Mouse (Mus musculus): ENCODE results near the gene Rasgef1c.
A peak's percentile ranks its signal among the peaks of the same experiment; 100 is the strongest.

Rasgef1c gene

DNA sequence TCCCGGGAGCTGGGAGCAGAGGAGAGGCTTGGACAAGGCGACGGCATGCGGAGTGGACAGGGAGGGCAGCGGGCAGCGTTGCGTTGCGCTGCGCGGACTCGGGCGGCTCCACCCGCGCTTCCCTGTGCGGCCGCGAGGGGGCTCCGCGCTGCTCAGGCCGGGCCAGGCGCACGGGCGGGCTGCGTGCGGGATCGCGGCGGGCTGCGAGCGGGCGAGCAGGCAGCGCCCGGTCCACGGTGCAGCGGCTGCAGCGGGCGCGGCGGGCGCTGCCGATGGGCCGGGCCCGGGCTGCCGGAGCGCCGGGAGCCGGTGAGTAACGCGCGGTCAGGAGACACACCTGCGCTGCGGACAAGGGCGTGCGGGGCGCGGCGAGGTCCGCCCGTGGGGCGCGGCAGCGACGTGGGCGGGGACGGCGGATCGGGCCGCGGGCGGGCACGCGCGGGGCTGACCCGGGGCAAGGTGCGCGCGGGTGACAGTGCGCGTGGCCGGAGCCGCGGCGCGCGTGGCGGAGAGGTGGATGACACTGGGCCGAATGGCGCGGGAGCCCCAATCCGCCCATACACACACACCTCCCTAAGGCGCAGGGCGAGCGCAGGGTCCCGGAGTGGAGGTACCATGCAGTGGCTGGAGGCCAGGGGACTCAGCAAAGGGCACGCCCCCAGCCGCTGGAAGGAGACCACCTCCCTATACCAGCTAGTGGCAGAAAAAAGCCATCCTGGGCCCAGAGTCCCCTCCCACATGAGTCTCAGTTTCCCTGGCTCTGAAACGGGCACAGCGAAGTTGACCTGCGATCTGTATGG is at the start of gene Rasgef1c:
Gene Rasgef1c, plus strand, starts transcription at position 177 of the 800 bp plus-strand sequence.
- peak; percentile 64 for DNase-seq (ENCODE audit: low read depth, low spot score)

DNA sequence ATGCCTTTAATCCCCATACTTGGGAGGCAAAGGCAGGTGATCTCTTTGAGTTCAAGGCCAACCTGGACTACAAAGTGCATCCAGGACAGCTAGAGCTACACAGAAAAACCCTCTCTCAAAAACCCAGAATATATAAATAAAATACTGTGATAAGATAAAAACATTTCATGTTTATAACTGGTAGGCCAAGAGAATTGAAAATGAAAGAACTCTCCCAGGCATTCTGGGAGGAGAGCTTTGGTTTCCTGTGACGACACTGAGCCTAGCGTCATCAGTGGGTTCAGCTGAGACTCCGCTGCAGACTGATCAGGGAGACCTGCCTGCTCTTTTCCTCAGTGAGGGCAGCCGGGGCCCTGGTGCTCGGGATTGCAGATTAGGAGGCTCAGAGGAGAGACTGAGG is 46.5 kb upstream of the Rasgef1c start:
- DNase-seq (ENCODE audit: low read depth, low spot score), result no peak

DNA sequence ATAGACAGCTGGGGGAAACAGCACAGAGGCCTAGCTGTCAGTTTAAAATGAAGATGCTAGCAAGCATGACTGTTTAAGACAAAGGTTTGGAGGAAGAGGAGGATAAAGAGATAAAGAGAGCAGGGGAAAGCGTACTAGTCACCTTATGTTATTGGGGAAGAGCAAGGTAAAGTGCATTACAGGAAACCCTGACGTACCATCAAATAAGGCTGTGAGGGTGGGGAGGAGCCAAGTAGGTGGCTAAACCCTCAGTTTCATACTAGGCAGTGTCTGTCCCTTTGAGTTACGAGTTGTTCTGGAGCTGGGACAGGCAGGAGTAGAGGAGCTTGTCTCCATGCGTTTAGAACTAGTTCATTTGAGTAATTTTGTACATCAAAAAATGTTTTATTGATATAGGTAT is 40.5 kb upstream of the Rasgef1c start:
- no peak for DNase-seq (ENCODE audit: low read depth, low spot score)

DNA sequence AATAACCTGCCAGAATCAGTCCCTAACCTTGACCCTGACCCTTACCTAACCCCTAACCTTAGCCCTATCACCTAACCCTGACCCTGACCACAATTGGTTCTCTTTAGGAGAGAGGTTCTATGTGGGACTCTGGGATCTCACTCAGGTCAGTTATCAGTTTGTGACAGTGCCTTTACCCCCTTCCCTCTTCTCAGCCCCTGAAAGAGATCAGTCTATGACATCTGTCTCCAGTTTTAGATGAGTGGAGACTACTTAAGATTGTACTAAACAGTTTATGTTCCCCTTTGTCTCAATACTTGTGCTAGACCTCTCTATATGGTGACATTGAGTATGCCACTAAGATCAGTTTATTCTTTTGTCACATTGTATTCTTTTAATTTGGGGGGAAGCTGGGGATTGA is 37.7 kb upstream of the Rasgef1c start:
- DNase-seq (ENCODE audit: low read depth, low spot score), result no peak

DNA sequence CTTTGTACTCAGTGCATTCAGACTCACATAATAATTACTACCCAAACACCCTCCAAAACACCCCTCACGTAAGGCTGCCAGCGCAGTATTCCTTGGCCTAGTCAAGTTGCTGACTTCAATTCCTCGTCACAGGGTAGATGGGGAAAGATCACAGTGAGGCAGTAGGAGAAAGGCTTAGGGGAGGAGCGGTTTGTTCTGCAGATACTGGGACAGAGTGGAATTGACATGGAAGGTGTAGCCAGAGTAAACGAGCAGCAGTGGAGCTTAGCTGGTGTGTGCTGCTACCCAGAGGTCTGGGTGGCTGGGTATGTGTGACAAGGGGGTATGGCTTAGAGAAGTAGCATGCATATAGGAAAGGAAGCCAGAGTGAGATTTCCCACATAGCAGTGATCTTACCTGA is 34.3 kb upstream of the Rasgef1c start:
- DNase-seq (ENCODE audit: low read depth, low spot score), result no peak

DNA sequence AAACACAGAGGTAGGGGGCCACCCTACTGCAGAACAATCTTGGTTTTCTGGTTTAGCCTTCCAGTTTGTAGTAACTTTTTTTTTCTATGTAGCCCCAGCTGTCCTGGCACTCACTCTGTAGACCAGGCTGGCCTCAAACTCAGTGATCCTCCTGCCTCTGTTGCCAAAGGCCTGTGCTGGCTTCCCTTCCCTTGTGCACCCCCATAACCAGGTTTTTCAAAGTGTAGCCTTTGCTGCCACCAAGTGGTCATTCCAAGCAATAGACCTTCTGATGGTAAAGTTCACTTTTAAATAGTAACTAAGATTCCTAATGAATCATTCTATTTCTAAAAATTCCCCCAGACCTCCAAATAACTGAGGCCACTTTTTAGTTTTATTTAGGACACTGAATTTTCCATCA is 31.9 kb upstream of the Rasgef1c start:
- peak; percentile 67 for DNase-seq (ENCODE audit: low read depth, low spot score)

DNA sequence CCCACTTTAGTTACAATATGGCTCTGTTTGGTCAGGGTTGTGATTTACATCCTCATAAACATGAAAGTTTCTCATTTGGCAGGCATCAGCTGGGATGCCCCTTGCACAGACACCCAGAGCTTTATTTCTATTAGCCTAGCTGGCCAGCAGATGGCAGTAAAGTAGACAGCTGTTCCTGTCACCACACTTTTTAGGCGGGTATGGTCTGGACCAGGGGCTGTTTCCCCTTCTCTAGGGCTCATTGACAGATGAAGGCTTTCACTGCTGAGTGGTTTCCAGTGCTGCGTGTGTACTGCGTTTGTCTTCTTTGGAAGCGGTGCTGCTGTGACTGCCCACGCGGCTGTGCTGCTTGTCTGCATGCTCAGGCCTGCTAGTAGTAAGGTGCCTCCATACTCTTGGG is 29.7 kb upstream of the Rasgef1c start:
- peak; percentile 70 for DNase-seq (ENCODE audit: low read depth, low spot score)

DNA sequence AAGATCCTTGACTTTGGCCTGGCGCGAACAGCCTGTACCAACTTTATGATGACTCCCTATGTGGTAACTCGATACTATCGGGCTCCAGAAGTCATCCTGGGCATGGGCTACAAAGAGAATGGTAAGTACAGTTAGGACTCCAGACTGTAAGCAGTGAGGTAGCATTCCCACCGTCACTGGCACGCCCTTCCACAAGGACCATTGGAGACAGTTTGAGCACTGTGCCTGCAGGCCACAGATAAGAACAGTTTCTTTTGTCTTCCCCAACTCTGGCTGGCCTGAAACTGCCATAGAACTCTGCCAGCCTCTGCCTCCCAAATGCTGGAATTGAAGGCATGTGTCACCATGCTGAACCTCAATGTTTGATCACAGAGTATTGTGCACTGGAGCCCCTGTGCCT is 28.9 kb upstream of the Rasgef1c start:
- DNase-seq (ENCODE audit: low read depth, low spot score), result no peak

DNA sequence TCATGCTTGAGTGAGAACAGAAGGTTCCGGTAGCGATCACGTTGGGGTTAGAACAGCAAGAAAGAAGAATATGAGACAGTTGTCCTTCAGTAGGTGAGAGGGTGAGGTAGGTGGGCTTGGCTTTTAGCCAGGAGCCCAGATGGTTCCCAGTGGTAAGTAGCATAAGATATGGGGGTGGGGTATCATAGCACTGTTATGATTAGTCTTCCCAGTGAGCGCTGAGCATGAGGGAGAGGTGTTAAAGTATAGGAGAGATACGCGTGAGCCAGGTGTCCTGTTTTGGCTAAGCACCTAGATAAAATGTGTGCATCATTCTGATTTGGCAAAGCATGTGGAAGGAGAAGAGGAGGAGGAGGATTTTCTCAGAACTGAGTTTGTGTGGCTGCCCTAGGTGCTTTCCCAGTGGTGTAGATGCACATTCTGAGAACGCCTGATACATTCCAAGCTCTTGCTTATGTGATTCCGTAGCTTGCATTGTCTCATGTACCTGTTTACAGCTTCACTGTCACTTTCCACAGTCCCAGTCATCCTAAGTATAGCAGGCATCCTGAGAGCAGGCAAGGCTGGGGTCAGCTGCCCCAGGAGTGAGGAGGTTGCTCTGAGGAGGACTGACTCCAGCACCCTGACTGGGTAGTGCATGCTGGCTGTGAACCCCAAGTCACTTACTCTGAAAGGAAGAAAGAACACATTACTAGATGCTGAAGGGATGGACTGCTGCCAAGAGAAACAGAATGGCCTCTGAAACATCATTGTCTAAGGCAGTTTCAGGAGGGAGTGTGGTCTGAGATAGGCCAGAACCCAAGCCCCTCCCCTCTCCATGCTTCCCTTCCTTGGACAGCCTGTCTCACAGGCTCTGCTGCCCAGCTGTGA is 24.5 kb upstream of the Rasgef1c start:
- DNase-seq (ENCODE audit: low read depth, low spot score), result no peak

DNA sequence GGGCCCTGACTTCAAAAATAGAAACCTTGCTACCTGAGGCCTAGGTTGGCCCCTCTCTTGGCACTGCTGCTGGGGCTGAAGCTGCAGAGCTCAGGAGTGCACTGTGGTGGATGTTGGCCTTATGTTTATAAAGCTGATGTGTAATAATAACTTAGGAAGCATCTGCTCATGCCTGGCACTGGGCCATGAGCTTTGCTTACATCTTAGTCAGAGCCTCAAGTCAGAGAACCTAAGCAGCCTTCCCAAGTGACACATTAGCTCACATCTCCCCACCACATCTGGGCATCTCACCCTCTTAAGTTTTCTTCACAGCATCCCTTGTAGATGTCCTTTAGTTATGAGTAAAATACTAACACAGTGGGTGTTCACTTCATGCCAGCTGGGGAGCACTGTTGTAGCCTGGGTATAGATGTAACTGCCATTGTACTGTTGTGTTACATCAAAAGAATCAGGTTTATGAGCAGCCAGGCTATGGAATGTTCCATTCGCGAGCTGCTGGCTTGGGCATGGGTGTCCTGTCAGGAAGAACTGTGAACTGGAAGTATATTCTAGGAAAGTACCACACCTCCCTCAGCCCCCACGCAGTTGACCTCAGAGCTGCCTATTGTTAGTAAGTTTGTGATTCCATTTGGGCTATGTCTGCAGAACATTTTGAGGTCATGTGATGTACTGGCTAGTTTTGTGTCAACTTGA is 21.5 kb upstream of the Rasgef1c start:
- no peak for DNase-seq (ENCODE audit: low read depth, low spot score)

DNA sequence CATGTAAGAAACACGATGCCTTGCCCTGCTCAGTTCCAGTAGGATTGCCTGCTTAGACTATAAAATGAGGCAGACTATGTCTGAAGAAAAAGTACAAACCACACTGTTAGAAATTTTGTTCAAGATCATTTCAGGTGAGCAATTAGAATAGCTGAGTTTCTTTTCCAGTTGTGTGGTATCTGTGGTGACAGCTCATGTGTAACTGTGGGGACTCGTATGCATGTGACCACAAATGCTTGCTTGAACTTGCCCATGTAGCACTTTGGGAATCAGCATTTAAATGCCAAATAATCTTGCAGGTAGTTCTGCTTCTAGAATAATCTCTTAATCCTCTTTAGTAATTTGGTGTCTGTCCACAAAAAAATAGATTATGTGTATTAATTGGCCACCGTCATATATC is 18.2 kb upstream of the Rasgef1c start:
- no peak for DNase-seq (ENCODE audit: low read depth, low spot score)

DNA sequence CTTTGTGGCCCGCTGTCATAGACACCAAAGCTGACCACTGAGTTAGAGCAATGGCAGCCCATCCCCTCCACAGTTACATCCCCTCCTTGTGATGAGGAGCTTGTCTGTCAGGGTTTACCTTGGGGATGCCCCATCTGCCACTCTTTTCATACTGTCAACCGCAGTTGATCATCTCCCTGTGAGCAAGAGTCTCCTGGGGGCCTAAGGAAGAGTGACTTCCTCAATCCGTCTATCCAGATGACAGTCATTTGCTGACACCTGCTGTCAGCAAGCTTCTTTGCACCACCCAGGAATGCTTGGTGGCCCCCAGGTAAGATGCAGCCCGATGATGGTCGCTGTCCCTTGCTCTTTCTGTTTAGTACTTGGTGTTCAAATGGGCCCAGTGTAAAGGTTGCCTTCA is 13.2 kb upstream of the Rasgef1c start:
- no peak for DNase-seq (ENCODE audit: low read depth, low spot score)

DNA sequence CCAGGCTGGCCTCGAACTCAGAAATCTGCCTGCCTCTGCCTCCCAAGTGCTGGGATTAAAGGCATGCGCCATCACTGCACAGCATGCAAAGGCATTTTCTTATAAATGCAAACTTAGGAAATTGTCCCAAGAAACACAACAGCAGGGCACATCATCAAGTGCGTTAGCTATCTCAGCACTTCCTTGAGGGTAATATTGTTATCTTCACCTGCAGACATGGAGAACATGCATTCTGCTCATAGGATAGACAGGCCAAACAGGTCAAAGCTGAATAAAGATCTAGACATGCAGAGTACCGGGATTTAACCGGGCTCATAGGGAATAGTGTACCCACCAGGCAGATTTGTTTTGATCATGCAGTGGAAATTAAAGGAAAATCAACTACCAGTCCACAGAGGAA is 9.6 kb upstream of the Rasgef1c start:
- DNase-seq (ENCODE audit: low read depth, low spot score), result no peak

DNA sequence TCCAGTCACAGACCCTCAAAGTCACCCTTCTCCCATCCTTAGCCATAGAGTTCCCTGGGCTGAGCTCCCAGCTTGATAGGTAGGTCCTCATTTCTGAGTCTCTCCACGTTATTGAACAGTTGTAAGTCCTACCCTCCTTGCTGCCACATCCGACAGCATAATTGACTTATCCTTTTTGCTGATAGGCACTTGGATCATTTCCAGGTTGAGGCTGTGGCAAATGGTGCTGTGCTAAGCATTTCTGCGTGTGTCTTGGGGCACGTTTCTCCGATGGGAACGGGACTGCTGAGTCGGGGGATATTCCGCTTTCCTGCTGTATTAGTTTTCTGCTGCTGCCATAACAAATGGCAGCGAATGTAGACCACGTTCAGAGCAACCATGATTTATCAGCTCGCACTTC is 7.8 kb upstream of the Rasgef1c start:
- no peak for DNase-seq (ENCODE audit: low read depth, low spot score)

DNA sequence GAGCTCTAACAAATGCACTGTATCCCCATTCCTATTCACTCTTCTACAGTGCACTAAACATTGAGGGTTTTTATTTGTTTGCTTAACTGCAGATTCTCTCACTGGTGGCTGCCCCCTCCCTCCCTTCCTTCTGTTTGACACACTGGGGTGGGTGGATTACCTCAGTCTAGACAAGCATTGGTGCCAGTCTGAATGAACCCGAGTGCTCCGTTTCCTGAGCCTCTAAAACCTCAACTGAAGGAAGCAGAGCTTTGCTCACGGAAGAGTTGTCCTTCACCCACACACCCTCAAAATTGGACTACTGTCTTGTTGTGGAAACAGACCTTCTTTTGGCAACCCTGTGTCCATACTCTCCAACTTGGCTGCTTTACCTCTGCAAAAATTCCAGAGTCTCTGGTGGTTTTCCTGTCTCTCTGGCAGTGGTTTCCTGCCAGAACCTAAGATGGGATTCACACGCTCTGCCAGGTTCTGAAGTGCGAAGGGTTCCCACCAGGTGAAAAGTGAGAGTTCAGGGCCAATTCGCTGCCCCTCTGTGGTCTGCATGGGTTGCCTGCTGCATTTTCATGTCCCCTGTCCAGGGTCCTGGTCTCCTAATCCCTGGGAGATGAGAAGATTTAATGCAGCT is 5.6 kb upstream of the Rasgef1c start:
- DNase-seq (ENCODE audit: low read depth, low spot score), result no peak

DNA sequence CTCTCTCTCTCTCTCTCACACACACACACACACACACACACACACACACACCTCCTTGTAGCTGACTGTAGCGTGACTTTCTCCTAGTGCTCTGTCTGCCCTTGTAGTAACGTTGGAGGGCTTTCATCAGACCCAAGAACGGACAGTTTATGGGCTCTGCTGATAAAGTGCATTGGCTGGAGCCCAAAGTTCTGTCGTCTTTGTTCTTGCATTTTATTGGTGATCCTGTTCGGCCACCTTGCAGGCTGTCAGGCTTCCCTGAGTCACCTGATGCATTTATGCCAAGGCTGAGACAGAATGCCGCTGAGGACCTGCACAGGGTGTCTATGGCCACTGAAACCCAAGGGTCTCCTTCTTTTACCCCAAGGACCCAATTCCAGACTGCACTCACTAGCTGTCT is 1.6 kb upstream of the Rasgef1c start:
- DNase-seq (ENCODE audit: low read depth, low spot score), result no peak

DNA sequence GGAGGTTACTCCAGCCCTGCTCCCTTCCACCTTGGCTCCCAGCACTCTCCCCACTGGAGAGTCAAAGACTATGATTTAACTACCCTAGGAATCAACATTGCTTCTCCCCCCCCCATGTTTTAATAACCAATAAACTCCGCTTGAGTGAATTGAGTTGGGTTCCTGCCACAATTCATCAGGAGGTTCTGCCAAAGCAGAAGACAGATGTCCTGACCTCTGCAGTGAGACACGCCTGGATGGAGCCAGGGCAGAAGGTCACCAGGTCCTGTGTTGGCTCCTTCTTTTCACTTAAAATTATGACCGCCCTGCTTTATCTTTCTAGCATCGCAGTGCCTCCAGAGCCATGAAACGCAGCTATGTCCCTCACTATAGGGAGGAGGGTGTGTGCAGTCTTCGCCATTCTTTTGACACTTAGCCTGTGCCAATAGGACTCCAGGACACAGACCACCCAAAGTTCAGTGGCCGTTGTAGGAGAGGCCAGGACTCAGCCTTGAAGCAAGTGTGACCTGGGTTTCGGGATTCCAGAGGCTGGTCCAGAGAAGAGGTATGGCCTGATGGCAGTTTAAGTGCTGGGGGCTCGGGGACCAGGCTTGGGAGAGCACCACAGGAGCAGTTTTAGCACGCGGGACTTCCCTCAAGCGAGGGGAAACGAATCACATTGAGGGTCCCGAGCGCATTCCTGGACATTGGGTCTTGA is 525 bp upstream of the Rasgef1c start:
- DNase-seq (ENCODE audit: low read depth, low spot score), result peak; percentile 43

DNA sequence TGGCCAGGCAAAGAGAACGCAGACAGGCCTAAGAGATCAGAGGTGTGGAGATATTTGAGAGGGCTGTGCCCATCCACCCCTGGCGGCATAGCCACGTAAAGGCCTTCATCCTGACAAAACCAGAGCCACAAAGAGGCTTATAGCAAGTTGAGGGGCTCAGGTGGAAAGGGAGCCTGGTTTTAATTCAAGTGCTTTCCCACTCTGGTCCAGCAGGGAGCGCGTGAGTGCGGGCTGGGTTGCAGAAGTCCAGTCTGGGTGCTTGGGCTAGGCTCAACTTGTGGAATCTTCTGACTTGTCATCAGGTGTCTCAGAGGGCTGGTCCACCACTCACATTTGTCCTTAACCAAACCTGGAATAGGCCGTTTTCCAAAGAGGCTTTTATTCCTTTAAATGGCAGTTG is 1.7 kb downstream of the Rasgef1c start:
- DNase-seq (ENCODE audit: low read depth, low spot score), result peak; percentile 74

DNA sequence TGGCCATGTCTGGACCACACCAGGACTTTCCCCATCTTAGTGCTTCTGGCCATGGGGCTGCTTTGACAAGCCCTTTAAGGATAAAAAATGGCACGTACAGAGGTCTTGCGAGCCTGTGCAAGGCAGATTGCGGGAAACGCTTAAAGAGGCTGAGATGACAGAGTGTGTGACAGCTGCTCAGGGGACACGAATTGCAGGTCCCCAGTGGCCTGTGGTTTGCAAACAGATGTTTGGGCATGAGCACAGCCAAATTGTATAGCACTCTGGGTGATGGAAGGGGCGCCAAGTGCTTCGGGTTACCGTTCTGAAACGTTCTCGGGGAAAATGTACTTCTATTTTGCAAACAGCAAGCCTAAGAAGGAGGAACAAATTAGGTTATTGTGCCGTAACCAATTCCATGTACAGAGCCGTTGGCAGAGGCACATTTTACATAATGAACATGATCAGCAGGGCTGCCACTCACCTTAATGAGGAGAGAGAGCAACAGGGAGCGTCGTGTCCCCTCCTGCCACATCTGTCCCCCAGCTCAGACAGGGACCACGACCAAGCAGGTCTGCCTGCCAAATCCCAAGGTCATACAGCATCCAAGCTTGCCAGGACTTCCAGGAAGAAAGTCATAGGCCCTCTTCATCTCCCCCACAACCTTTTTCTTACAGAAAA is 17.0 kb downstream of the Rasgef1c start:
- DNase-seq (ENCODE audit: low read depth, low spot score), result no peak

DNA sequence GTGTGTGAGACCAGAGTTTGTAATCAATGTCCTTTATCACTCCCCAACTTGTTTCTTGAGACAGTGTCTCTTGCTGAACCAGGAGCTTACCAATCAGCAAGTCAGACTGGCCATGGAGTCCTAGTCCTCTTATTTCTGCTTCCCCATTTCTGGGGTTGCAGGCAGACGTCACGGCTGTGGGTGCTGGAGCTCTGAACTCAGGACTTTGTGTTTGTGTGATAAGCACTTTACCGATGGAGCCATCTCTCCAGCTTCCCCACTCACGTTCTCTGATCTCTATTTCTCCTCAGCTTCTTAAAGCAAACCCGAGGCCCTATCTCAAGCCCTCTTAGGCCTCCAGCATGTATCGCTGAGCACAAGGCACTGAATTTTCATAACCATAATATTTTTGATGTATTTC is 17.7 kb downstream of the Rasgef1c start:
- no peak for DNase-seq (ENCODE audit: low read depth, low spot score)

DNA sequence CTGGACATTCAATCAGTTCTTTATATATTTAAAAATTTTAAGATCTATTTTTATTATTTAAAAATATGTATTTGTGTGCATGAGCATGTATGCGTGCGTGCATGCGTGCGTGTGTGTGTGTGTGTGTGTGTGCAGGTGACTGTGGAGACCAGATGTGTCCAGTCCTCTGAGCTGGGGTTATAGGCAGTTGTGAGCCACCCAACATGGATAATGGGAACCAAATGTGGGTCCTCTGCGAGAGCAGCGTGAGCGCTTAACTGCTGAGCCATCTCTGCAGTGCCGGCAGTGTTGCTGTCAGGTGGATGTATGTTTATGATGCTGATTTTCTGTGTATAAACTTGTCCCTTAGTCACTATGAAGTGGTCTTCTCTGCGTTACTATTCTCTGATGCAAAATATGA is 21.9 kb downstream of the Rasgef1c start:
- DNase-seq (ENCODE audit: low read depth, low spot score), result no peak

All from ZHBTc4 (cell line).